15 mouse cellular contexts compared by ENCODE assay signal in genomic region chr14:21892341-21892659, GRCm38 (mm10). TPM values are rescaled to one million over a fixed set of nuclear protein-coding genes. Genes with fewer than 3 reads are reported as not detected.
DNase-seq lines count a peak whose midpoint lies in the region; ATAC-seq lines count a peak whose summit lies in the region.
"Had no signal": no experiment of that assay in that cellular context is flagged by ENCODE, and none has a peak within 500 bp of the region (broad histone marks: within the 10 kb centered on the region; RNA-seq: fewer than 3 reads in every experiment).

No protein-coding gene starts in this region.

- WGBS in heart, embryonic 15.5 days, result 70% methylated on average over 6 of the region's 6 CpGs
- WGBS in heart, embryonic 11.5 days (ENCODE audit: insufficient replicate concordance), result 56% methylated on average over 6 of the region's 6 CpGs
- 81% methylated on average over 6 of the region's 6 CpGs for WGBS in embryonic facial prominence, embryonic 10.5 days
- WGBS in intestine, embryonic 15.5 days, result 34% methylated on average over 6 of the region's 6 CpGs
- 25% methylated on average over 6 of the region's 6 CpGs for whole genome bisulfite sequencing in neural tube, embryonic 15.5 days

- peaks cover 15% of the 10 kb centered on the region for H3K4me1 ChIP-seq in heart, embryonic 15.5 days (replicated peaks)
- H3K4me1 ChIP-seq in heart, embryonic 11.5 days (ENCODE audit: control insufficient read depth, insufficient read depth, low read length), result no peaks in the 10 kb centered on the region; the same call in 1 of the 2 replicates
- H3K4me1 ChIP-seq in embryonic facial prominence, embryonic 10.5 days, result peaks cover 21% of the 10 kb centered on the region
- peaks cover 8% of the 10 kb centered on the region; the same call in 1 of the 2 replicates for H3K4me1 ChIP-seq in intestine, embryonic 15.5 days (replicated peaks)
- peaks cover 14% of the 10 kb centered on the region for H3K4me1 ChIP-seq in neural tube, embryonic 15.5 days
- H3K4me1 ChIP-seq: liver, embryonic 15.5 days had no signal

- H3K27me3 ChIP-seq in heart, embryonic 15.5 days, result no peaks in the 10 kb centered on the region
- H3K27me3 ChIP-seq in heart, embryonic 11.5 days (ENCODE audit: control insufficient read depth, insufficient read depth, low read length), result no peaks in the 10 kb centered on the region
- H3K27me3 ChIP-seq in embryonic facial prominence, embryonic 10.5 days (replicated peaks; ENCODE audit: low read depth, poor library complexity, severe bottlenecking), result no peaks in the 10 kb centered on the region
- no peaks in the 10 kb centered on the region for H3K27me3 ChIP-seq in intestine, embryonic 15.5 days (replicated peaks)
- 0 out of 2 replicates have a peak, but pooled peaks cover 7% of the 10 kb centered on the region for H3K27me3 ChIP-seq in neural tube, embryonic 15.5 days (replicated peaks)
- H3K27me3 ChIP-seq: embryonic facial prominence, embryonic 12.5 days; liver, embryonic 15.5 days had no signal

- H3K27ac ChIP-seq in heart, embryonic 15.5 days, result no peak overlapping the region
- H3K27ac ChIP-seq in heart, embryonic 11.5 days (ENCODE audit: low read depth, low read length), result no peak overlapping the region
- peak overlapping the region; percentile 51; the same call in 1 of the 2 replicates for H3K27ac ChIP-seq in embryonic facial prominence, embryonic 10.5 days (replicated peaks)
- H3K27ac ChIP-seq in intestine, embryonic 15.5 days, result no peak overlapping the region
- H3K27ac ChIP-seq in neural tube, embryonic 15.5 days (replicated peaks), result no peak overlapping the region
- H3K27ac ChIP-seq: liver, embryonic 15.5 days had no signal

- no peak overlapping the region for H3K4me3 ChIP-seq in heart, embryonic 15.5 days
- H3K4me3 ChIP-seq in heart, embryonic 11.5 days (ENCODE audit: low read depth, low read length), result no peak overlapping the region
- no peak overlapping the region for H3K4me3 ChIP-seq in embryonic facial prominence, embryonic 10.5 days
- H3K4me3 ChIP-seq in intestine, embryonic 15.5 days (replicated peaks), result no peak overlapping the region
- no peak overlapping the region for H3K4me3 ChIP-seq in neural tube, embryonic 15.5 days (replicated peaks)
- H3K4me3 ChIP-seq: embryonic facial prominence, embryonic 12.5 days; liver, embryonic 15.5 days; midbrain, embryonic 10.5 days had no signal

- no peaks in the 10 kb centered on the region for H3K36me3 ChIP-seq in heart, embryonic 15.5 days
- no peaks in the 10 kb centered on the region for H3K36me3 ChIP-seq in heart, embryonic 11.5 days (ENCODE audit: control insufficient read depth, insufficient read depth, low read length)
- no peaks in the 10 kb centered on the region for H3K36me3 ChIP-seq in embryonic facial prominence, embryonic 10.5 days (replicated peaks)
- H3K36me3 ChIP-seq in intestine, embryonic 15.5 days, result no peaks in the 10 kb centered on the region
- H3K36me3 ChIP-seq in neural tube, embryonic 15.5 days, result no peaks in the 10 kb centered on the region
- H3K36me3 ChIP-seq: embryonic facial prominence, embryonic 12.5 days; liver, embryonic 15.5 days; midbrain, embryonic 10.5 days had no signal

- H3K9me3 ChIP-seq in heart, embryonic 15.5 days (replicated peaks), result no peaks in the 10 kb centered on the region
- H3K9me3 ChIP-seq in heart, embryonic 11.5 days (replicated peaks; ENCODE audit: control insufficient read depth, low read length), result no peaks in the 10 kb centered on the region
- H3K9me3 ChIP-seq in embryonic facial prominence, embryonic 10.5 days, result no peaks in the 10 kb centered on the region
- no peaks in the 10 kb centered on the region for H3K9me3 ChIP-seq in intestine, embryonic 15.5 days
- no peaks in the 10 kb centered on the region for H3K9me3 ChIP-seq in neural tube, embryonic 15.5 days (replicated peaks)
- H3K9me3 ChIP-seq: embryonic facial prominence, embryonic 12.5 days; liver, embryonic 15.5 days; midbrain, embryonic 10.5 days had no signal

- H3K9ac ChIP-seq in heart, embryonic 15.5 days, result no peak overlapping the region
- no peak overlapping the region for H3K9ac ChIP-seq in heart, embryonic 11.5 days (ENCODE audit: low read depth, low read length)
- H3K9ac ChIP-seq in intestine, embryonic 15.5 days, result no peak overlapping the region
- H3K9ac ChIP-seq in neural tube, embryonic 15.5 days (replicated peaks), result no peak overlapping the region
- H3K9ac ChIP-seq: embryonic facial prominence, embryonic 12.5 days; liver, embryonic 15.5 days had no signal

- H3K4me2 ChIP-seq in heart, embryonic 15.5 days, result 0 out of 2 replicates have a peak overlapping the region, but pooled peaks have one; percentile 48
- no peak overlapping the region; the same call in 1 of the 2 replicates for H3K4me2 ChIP-seq in heart, embryonic 11.5 days
- peak overlapping the region; percentile 34 for H3K4me2 ChIP-seq in intestine, embryonic 15.5 days (replicated peaks)
- H3K4me2 ChIP-seq in neural tube, embryonic 15.5 days, result no peak overlapping the region; the same call in 1 of the 2 replicates
- H3K4me2 ChIP-seq: liver, embryonic 15.5 days had no signal

- no peak for ATAC-seq in heart, embryonic 15.5 days (replicated peaks; ENCODE audit: insufficient number of reproducible peaks, insufficient read depth, low FRiP score, low read depth)
- ATAC-seq in heart, embryonic 11.5 days (replicated peaks; ENCODE audit: insufficient number of reproducible peaks, low FRiP score, low TSS enrichment), result no peak
- 0 out of 2 replicates have a peak, but pooled peaks have one; percentile 4 for ATAC-seq in intestine, embryonic 15.5 days
- ATAC-seq in neural tube, embryonic 15.5 days (ENCODE audit: low FRiP score), result 0 out of 2 replicates have a peak, but pooled peaks have one; percentile 14

- no peak for DNase-seq in embryonic facial prominence, embryonic 10.5 days (ENCODE audit: low spot score)
- no peak for DNase-seq in thymus, adult 18-20 months
- no peak for DNase-seq in spleen, postnatal 14 days (ENCODE audit: low spot score in 2 of 2)
- DNase-seq: cerebellum, postnatal 25 days; gastrocnemius, postnatal 14 days; layer of hippocampus, postnatal 36 days; left cerebral cortex, postnatal 4 days; right cerebral cortex, postnatal 25 days had no signal

RNA-seq across cellular contexts. Expression of gene Comtd1, which starts 43.5 kb away (rescaled TPM):
- 35.1 and 38.1 TPM in 2 replicates for polyA plus RNA-seq in heart, embryonic 15.5 days (2015; fragmentation: Nextera tagmentation; extraction: Ambion mirVana)
- polyA plus RNA-seq in heart, embryonic 11.5 days (2014; fragmentation: Nextera tagmentation; extraction: Ambion mirVana), result 38.6 and 44.5 TPM in 2 replicates
- polyA plus RNA-seq in embryonic facial prominence, embryonic 10.5 days (2016; fragmentation: Nextera tagmentation; extraction: Ambion mirVana), result 17.4 and 18.3 TPM in 2 replicates
- polyA plus RNA-seq in intestine, embryonic 15.5 days (2015; fragmentation: Nextera tagmentation; extraction: Ambion mirVana), result 57.3 and 69.9 TPM in 2 replicates
- polyA plus RNA-seq in neural tube, embryonic 15.5 days (2015; fragmentation: Nextera tagmentation; extraction: Ambion mirVana), result 52.8 and 59.0 TPM in 2 replicates

Comparison
In these comparisons a context has a peak if more than half of its experiments do, and no peak if none do; other contexts are left out.
1. H3K4me2 ChIP-seq: peak in heart, embryonic 15.5 days (single experiment) and intestine, embryonic 15.5 days (single experiment); none in heart, embryonic 11.5 days (single experiment) and neural tube, embryonic 15.5 days (single experiment).
2. ATAC-seq: peak in intestine, embryonic 15.5 days (single experiment) and neural tube, embryonic 15.5 days (single experiment); none in heart, embryonic 15.5 days (single experiment) and heart, embryonic 11.5 days (single experiment).